In genomic region chr1:172530544-172531220, GRCm38 (mm10) we compare ENCODE assay signal across 9 mouse cellular contexts. TPM values are rescaled to one million over a fixed set of nuclear protein-coding genes. Genes with fewer than 3 reads are reported as not detected.
DNase-seq lines count a peak whose midpoint lies in the region; ATAC-seq lines count a peak whose summit lies in the region.
"Had no signal": no experiment of that assay in that cellular context is flagged by ENCODE, and none has a peak within 500 bp of the region (broad histone marks: within the 10 kb centered on the region; RNA-seq: fewer than 3 reads in every experiment).

No protein-coding gene starts in this region.

- no peak for DNase-seq in heart, embryonic 10.5 days (ENCODE audit: low spot score)
- no peak for DNase-seq in heart, adult 18-20 months
- DNase-seq in neural tube, embryonic 10.5 days (ENCODE audit: extremely low spot score, low spot score): peak; percentile 61
- DNase-seq in layer of hippocampus, postnatal 25 days (ENCODE audit: extremely low spot score in 1 of 2, low spot score in 1 of 2): no peak
- no peak for DNase-seq in cerebellum, adult 9-11 months
- DNase-seq in B cell, adult 2 months: no peak

- H3K4me3 ChIP-seq in heart, embryonic 10.5 days: no peak overlapping the region
- no peak overlapping the region for H3K4me3 ChIP-seq in neural tube, embryonic 15.5 days (replicated peaks)
- no peak overlapping the region for H3K4me3 ChIP-seq in intestine, embryonic 16.5 days (ENCODE audit: low read length)

- peaks cover 33% of the 10 kb centered on the region for H3K4me1 ChIP-seq in heart, embryonic 10.5 days
- peaks cover 34% of the 10 kb centered on the region for H3K4me1 ChIP-seq in neural tube, embryonic 15.5 days
- H3K4me1 ChIP-seq in intestine, embryonic 16.5 days (ENCODE audit: control insufficient read depth, insufficient read depth, low read length): peaks cover 9% of the 10 kb centered on the region; the same call in 1 of the 2 replicates

- no peaks in the 10 kb centered on the region for H3K9me3 ChIP-seq in heart, embryonic 10.5 days
- H3K9me3 ChIP-seq in neural tube, embryonic 15.5 days (replicated peaks): no peaks in the 10 kb centered on the region
- no peaks in the 10 kb centered on the region for H3K9me3 ChIP-seq in intestine, embryonic 16.5 days (ENCODE audit: control insufficient read depth, low read length)

- H3K4me2 ChIP-seq in neural tube, embryonic 15.5 days: no peak overlapping the region
- no peak overlapping the region for H3K4me2 ChIP-seq in intestine, embryonic 16.5 days (ENCODE audit: low read depth, low read length)

- peaks cover 55% of the 10 kb centered on the region; the same call in 1 of the 2 replicates for H3K27me3 ChIP-seq in heart, embryonic 10.5 days (ENCODE audit: insufficient read depth, poor library complexity, severe bottlenecking)
- H3K27me3 ChIP-seq in neural tube, embryonic 15.5 days (replicated peaks): no peaks in the 10 kb centered on the region
- no peaks in the 10 kb centered on the region for H3K27me3 ChIP-seq in intestine, embryonic 16.5 days (replicated peaks; ENCODE audit: control insufficient read depth, insufficient read depth, low read length)

- H3K27ac ChIP-seq in heart, embryonic 10.5 days: peak overlapping the region; percentile 53
- H3K27ac ChIP-seq in neural tube, embryonic 15.5 days (replicated peaks): no peak overlapping the region
- no peak overlapping the region for H3K27ac ChIP-seq in intestine, embryonic 16.5 days (ENCODE audit: low read length)
- H3K27ac ChIP-seq: macrophage had no signal

- H3K9ac ChIP-seq in neural tube, embryonic 15.5 days (replicated peaks): no peak overlapping the region
- no peak overlapping the region for H3K9ac ChIP-seq in intestine, embryonic 16.5 days (ENCODE audit: low read depth, low read length)

- no peaks in the 10 kb centered on the region for H3K36me3 ChIP-seq in heart, embryonic 10.5 days
- no peaks in the 10 kb centered on the region for H3K36me3 ChIP-seq in neural tube, embryonic 15.5 days
- no peaks in the 10 kb centered on the region for H3K36me3 ChIP-seq in intestine, embryonic 16.5 days (ENCODE audit: control insufficient read depth, insufficient read depth, low read length)

- 21% methylated on average over 8 of the region's 8 CpGs for WGBS in heart, embryonic 10.5 days
- 20% methylated on average over 8 of the region's 8 CpGs for WGBS in neural tube, embryonic 15.5 days
- 27% methylated on average over 8 of the region's 8 CpGs for WGBS in intestine, embryonic 16.5 days

- ATAC-seq in neural tube, embryonic 15.5 days (ENCODE audit: low FRiP score): no peak
- peak; percentile 22; the same call in 1 of the 2 replicates for ATAC-seq in intestine, embryonic 16.5 days

RNA-seq across cellular contexts. Expression of gene Cfap45, which starts 10.1 kb away (rescaled TPM):
- 1.7 and 2.4 TPM in 2 replicates for polyA plus RNA-seq in heart, embryonic 10.5 days (2016; fragmentation: Nextera tagmentation; extraction: Ambion mirVana)
- total RNA-seq in heart, adult 18-20 months (2021): 1 to 10 TPM in 1 of 2 experiments, not detected in 1; 1.2 TPM
- 3.8 and 4.3 TPM in 2 replicates for polyA plus RNA-seq in neural tube, embryonic 15.5 days (2015; fragmentation: Nextera tagmentation; extraction: Ambion mirVana)
- 1.1 and 1.3 TPM in 2 replicates for polyA plus RNA-seq in intestine, embryonic 16.5 days (2015; fragmentation: Nextera tagmentation; extraction: Ambion mirVana)
- total RNA-seq in layer of hippocampus, postnatal 25 days (2021): 1 to 10 TPM; 3.1 to 3.9 TPM

RNA-seq across cellular contexts. Expression of gene Vsig8, which starts 25.1 kb away (rescaled TPM):
- polyA plus RNA-seq in heart, embryonic 10.5 days (2016; fragmentation: Nextera tagmentation; extraction: Ambion mirVana): 0.12 TPM in 1 of 2 replicates, not detected in the other
- total RNA-seq in heart, adult 18-20 months (2021): not detected
- 1.4 and 1.9 TPM in 2 replicates for polyA plus RNA-seq in neural tube, embryonic 15.5 days (2015; fragmentation: Nextera tagmentation; extraction: Ambion mirVana)
- polyA plus RNA-seq in intestine, embryonic 16.5 days (2015; fragmentation: Nextera tagmentation; extraction: Ambion mirVana): 0.15 and 0.31 TPM in 2 replicates
- under 1 TPM; 0.39 to 0.56 TPM for total RNA-seq in layer of hippocampus, postnatal 25 days (2021)

RNA-seq across cellular contexts. Expression of gene Tagln2, which starts 30.8 kb away (rescaled TPM):
- 276 and 315 TPM in 2 replicates for polyA plus RNA-seq in heart, embryonic 10.5 days (2016; fragmentation: Nextera tagmentation; extraction: Ambion mirVana)
- 10 to 100 TPM; 56.8 to 58.8 TPM for total RNA-seq in heart, adult 18-20 months (2021)
- polyA plus RNA-seq in neural tube, embryonic 15.5 days (2015; fragmentation: Nextera tagmentation; extraction: Ambion mirVana): 140 and 198 TPM in 2 replicates
- polyA plus RNA-seq in intestine, embryonic 16.5 days (2015; fragmentation: Nextera tagmentation; extraction: Ambion mirVana): 469 and 470 TPM in 2 replicates
- total RNA-seq in layer of hippocampus, postnatal 25 days (2021): 10 to 100 TPM; 10.4 to 12.1 TPM

RNA-seq across cellular contexts. Expression of gene Igsf9, which starts 49.1 kb away (rescaled TPM):
- polyA plus RNA-seq in heart, embryonic 10.5 days (2016; fragmentation: Nextera tagmentation; extraction: Ambion mirVana): 13.7 and 37.5 TPM in 2 replicates
- under 1 TPM; 0.28 to 0.45 TPM for total RNA-seq in heart, adult 18-20 months (2021)
- 38.9 TPM in 2 replicates for polyA plus RNA-seq in neural tube, embryonic 15.5 days (2015; fragmentation: Nextera tagmentation; extraction: Ambion mirVana)
- polyA plus RNA-seq in intestine, embryonic 16.5 days (2015; fragmentation: Nextera tagmentation; extraction: Ambion mirVana): 109 and 110 TPM in 2 replicates
- total RNA-seq in layer of hippocampus, postnatal 25 days (2021): 1 to 10 TPM; 5.6 to 8.2 TPM

RNA-seq across cellular contexts. Expression of gene Slamf9, which starts 55.5 kb away (rescaled TPM):
- polyA plus RNA-seq in heart, embryonic 10.5 days (2016; fragmentation: Nextera tagmentation; extraction: Ambion mirVana): 0.92 and 1.1 TPM in 2 replicates
- 1 to 10 TPM; 1.2 to 2.2 TPM for total RNA-seq in heart, adult 18-20 months (2021)
- polyA plus RNA-seq in neural tube, embryonic 15.5 days (2015; fragmentation: Nextera tagmentation; extraction: Ambion mirVana): 0.36 and 0.38 TPM in 2 replicates
- polyA plus RNA-seq in intestine, embryonic 16.5 days (2015; fragmentation: Nextera tagmentation; extraction: Ambion mirVana): 1.6 and 2.3 TPM in 2 replicates
- not detected for total RNA-seq in layer of hippocampus, postnatal 25 days (2021)
